Mouse (Mus musculus): ENCODE measurements around the gene Tbx3.

The Tbx3 gene

GRCm38 (mm10) chr5:119662326-119662725 lies 8.1 kb upstream of the Tbx3 start:
- no peak for DNase-seq

DNA sequence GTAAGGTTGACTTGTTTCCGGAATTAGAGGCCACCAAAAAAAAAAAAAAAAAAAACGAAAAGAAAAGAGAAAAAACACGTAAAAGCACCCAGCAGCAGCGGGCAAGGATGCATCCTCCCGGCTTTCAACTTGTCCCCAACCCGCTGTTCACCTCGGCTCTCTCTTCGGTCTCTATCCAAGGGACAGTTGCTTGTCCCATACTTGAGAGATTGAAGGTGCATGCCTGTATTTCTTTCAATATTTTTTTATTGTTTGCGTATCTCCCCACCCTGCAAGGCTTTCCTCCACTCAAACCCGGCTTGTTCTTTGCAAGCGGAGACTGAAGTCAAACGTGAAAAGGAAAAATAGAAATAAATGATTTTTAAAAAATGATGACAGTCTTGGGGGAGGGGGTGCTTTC lies 7.7 kb upstream of the Tbx3 start:
- DNase-seq, result no peak

DNA sequence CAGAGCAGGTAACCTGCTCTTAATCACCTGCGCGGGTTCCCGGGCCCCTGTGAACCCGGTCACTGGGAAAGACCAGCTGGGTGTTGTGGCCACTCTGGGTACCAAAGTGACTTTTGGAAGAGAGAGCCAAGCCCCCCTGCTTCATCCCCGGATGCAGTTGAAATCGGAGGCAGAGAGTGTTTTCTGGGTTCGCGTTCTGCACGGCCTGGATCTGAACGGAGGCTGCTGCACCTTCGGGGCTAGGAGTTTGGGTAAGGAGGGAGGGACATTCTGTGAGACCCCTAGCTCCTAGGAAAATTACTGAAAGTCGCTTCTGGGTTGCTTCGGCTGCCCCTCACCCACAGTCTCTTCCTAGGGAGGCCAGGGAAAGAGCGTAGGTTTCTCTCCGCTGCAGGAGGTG lies 7.2 kb upstream of the Tbx3 start:
- no peak for DNase-seq

DNA sequence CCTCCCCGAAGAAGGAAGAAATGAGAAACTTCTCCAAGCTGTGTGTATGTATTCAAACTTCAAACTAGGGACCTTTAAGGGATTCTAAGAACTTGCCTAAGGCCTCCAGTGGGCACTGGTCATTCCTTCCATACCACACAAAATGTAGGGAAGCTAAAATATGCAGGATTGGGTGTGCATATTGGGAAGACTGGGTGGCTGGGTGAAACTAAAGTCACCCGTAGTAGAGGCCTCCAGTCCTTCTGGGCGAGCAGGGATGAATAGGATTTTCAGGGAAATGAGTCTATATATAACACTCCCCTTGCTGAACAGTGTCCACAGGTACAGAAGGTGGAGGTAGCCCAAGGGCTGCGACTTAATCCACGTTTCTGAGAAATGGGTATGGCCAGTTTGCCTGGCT lies 6.7 kb upstream of the Tbx3 start:
- DNase-seq, result no peak

DNA sequence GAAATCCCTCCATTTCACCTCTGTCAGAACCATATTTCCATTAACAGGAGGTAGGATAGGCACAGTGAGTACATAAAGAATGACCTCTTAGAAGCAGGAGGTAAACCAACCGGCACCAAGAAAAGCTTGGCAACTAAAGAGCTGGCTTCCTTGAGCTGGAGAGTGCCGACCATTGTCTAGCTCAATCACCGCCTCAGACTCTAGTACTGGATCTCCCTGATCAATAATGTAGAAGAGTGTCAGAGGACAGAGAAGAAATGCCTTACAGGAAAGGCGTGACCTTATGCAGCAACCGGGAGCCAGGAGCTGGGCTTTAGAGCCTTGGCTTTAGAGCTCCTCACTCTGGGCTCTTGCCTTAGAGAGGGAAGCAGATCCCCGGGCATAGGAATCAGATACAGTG lies 4.7 kb upstream of the Tbx3 start:
- DNase-seq, result no peak

GRCm38 (mm10) chr5:119667356-119667940 lies 3.0 kb upstream of the Tbx3 start:
- no peak for DNase-seq

DNA sequence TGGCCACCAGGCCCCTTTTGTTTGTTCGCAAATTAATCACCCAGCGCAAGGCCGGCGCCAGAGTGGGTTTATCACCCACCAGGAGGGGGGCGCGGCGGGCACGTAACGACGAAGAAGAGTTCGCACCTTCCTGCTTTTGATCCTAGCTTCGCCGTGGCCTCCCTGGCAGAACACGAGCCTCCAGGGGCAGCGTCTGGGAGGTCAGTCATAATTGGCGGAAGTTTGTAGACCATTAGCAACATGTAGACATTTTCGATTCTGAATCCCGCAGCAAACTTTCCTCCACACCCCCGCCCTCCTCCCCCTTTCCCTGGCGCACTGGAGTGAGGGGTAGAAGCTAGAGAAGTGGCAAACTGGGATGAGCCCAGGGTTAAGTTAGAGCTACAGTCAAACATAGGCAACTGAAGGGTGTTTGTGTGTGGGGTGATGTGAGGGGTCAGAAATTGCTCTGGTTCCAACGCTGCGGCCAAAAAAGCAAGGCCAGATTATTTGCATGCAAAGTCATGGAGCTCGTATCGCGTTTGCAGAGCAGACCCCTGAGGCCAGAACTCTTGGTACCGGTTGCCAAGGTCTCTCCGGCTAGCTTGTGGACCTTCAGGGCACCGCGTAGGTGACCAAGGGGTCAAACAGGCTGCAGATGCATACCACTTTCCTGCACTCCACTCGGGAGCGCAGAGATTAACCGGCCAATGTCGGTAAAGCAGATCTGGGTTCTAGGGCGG lies 2.1 kb upstream of the Tbx3 start:
- DNase-seq, result no peak

GRCm38 (mm10) chr5:119668913-119669411 lies 1.5 kb upstream of the Tbx3 start:
- DNase-seq, result no peak

GRCm38 (mm10) chr5:119669741-119670565 lies 516 bp upstream of the Tbx3 start:
- DNase-seq, result peak; percentile 44 to 51

DNA sequence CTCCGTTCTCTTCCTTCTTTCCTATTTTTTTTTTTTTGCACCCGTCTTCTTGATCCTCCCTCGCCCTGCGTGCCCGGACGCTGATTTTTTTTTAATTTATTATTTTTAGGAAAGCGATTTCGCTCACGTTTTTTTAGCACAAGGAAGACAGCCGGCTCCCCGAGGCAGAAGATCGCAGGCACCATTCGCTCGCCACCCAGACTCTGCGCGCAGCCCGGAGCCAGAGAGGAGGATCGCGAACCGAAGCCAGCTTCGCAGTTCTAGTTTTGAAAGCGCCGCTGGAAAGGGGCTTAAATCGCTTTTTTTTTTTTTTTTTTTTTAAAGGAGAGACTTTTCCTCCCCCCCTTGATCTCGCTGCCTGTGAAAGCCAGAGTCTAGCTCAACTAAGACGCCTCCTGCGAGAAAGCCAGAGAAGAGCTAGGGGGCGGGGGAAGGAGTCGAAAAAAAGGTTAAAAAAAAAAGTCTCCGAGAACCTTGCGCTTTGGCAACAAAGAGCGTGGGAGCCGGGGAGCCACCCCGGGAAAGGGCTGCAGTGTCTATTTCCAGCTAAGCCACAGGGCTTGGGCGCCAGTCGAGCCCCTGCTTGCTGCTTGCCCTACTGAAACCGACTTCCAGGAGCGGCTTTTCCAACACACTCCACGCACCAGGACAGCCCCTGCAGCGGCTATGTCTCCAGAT lies 794 bp downstream of the Tbx3 start:
- DNase-seq, result peak; percentile 38 to 45

GRCm38 (mm10) chr5:119671965-119672347 lies 1.5 kb downstream of the Tbx3 start:
- no peak for DNase-seq

- DNase-seq, result no peak
These were observed 2.0 kb downstream of the Tbx3 start for GRCm38 (mm10) chr5:119672348-119672983.

- DNase-seq, result no peak
These were observed 2.6 kb downstream of the Tbx3 start for GRCm38 (mm10) chr5:119672984-119673600.

DNA sequence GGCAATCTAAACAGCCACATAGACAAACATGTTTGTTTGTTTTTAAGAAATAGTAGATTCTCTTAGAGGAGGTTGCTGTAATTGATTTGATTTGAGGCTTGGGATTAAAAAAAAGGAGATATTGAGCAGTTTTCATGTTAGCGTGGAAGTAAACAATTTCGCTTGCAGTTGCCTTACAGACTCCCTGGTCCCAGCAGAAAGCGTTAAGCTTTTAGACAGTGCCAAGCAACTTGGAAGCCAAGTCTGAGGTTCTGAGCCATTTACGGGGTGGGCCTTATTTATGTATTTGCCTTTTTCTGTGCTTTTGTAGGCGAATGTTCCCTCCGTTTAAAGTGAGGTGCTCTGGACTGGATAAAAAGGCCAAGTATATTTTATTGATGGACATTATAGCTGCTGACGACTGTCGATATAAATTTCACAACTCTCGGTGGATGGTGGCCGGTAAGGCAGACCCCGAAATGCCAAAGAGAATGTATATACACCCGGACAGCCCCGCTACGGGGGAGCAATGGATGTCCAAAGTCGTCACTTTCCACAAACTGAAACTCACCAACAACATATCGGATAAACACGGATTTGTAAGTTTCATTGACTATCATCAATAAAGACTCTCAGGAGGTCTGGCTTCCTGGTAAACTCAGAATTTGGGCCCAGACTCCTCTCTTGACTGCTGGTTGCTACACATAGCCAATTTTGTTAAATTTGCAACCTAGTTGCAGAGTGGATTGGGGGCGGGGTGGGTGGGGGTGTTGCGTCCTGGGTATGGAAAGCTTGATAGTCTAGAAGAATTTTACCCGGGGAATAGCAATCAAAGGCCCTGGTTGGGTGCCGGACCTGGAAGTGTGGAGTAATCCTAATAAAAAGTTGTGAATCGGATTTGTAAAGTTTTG lies 3.5 kb downstream of the Tbx3 start:
- no peak for DNase-seq

DNA sequence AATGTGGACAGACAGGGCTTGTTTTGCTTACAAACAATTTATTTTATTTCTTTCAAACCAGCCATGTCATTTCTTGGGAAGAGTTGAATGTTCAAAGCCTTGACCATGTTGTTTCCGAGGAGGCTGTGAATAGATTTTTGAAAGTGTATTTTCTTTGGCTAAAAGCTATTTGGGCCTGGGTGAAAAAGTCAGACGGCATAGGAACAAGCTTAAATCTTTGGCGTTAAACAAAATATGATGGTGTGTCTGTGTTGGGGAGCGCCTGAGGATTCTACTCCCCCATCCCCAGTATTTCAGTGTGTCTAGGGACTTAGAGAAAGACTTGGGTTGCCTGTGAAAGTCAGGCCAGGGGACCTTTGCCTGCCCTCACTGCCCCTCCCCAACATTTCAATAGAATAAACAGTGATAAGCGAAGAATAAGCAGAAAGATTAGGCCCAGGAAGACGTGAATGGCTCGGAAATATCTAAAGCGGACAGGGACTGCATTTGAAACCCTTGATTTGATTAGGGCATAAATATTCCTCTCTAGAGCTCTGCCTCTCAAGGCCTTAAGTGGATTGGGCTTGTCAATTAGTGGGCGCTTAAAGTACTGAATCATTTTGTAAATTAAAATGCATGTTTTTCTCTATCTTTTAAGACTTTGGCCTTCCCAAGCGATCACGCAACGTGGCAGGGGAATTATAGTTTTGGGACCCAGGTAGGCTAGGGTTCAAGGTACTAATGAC lies 4.3 kb downstream of the Tbx3 start:
- DNase-seq, result no peak

- DNase-seq, result no peak
These were observed 5.8 kb downstream of the Tbx3 start for GRCm38 (mm10) chr5:119676245-119676644.

GRCm38 (mm10) chr5:119678516-119678915 lies 8.0 kb downstream of the Tbx3 start:
- DNase-seq, result no peak

DNA sequence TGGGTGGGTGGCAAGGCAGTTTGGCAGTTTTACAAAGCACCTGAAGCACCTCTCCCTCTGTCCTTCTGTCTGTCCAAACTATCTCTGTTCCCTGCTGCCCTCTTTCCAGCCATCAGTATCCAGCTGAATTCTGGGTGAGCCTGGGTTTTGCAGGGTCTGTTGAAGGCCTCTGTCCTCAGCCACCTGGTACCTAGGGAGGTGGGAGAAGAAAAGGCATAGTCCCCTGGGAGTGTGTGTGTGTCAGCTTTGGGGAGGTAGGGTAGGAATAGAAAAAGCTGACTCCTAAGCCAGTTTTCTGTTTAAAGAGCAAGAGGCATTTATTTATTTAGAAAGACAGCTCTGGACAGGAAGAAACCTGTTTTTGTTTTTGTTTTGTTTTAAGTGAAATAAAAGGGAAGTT lies 8.6 kb downstream of the Tbx3 start:
- no peak for DNase-seq

GRCm38 (mm10) chr5:119679614-119680328 lies 9.3 kb downstream of the Tbx3 start:
- no peak for DNase-seq

Measured in lung, adult 18-20 months (tissue).